Mouse (Mus musculus) cerebellum, adult 2 months (tissue): ENCODE data around the gene Map2.

ENCODE experiments used
- CTCF ChIP-seq: fragments of 200-500 bp; IDR thresholded peaks from 2 replicates; pipeline ENCODE4 v1.5.1; 2011; ENCODE audit warnings: low read depth, mild to moderate bottlenecking, control low read depth, low read length, moderate library complexity, borderline replicate concordance; ENCODE audit not compliant: insufficient read depth
- POLR2A ChIP-seq: fragments of 200-500 bp; IDR thresholded peaks from 2 replicates; pipeline ENCODE4 v1.6.1; 2011; ENCODE audit warnings: low read length, control low read depth, borderline replicate concordance; ENCODE audit not compliant: insufficient read depth

GRCm38 (mm10) chr1:66482751-66483150 lies 307.7 kb downstream of the Map2 start:
- TF ChIP-seq CTCF, result no peak
- TF ChIP-seq POLR2A, result no peak
